Mouse (Mus musculus): ENCODE measurements around the gene Vsig8. TPM values are rescaled to one million over a fixed set of nuclear protein-coding genes. Genes with fewer than 3 reads are reported as not detected.

Gene Vsig8
- total RNA-seq, 2 experiments from 2014 or later, result not detected

DNA sequence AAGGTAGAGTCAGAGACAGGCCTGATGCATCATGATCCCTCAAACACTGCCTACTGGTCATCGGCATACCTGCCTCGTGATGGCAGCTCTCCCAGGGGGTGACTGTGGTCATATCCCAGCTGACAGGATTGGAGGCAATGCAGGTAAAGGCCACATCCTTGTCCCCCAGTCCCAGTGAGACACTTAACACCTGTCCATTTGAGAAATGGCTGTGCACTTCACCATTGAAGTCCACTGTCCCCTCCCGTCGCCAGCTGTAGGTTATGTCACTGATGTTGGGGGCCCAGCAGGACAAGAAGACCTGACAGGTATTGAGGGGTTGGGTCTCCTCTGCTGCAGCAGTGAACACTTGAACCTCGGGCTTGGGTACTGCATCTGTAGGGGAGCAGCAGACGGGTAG lies 28.5 kb downstream of the Vsig8 start:
- no peak for DNase-seq
- intact Hi-C loops (cut with DNase I), result no loop called here

DNA sequence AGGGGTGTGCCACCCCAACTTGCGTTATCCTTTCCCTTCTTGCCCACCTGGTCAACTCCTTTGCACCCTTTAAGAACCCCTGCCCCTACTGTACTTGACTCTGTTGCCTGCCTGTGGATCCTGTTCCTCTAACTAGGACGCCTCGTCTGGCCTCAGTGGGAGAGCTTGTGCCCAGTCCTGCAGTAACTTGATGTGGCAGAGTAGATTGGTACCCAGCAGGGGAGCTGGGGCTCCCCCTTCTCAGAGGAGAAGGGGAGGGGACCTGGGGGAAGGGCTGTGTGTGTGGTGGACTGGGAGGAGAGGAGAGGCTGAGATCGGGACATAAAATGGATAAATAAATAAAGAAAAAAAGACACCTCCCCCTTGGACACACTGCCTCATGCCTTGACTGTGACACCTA lies 29.3 kb downstream of the Vsig8 start:
- DNase-seq, result no peak
- intact Hi-C loops (cut with DNase I), result no loop called here

DNA sequence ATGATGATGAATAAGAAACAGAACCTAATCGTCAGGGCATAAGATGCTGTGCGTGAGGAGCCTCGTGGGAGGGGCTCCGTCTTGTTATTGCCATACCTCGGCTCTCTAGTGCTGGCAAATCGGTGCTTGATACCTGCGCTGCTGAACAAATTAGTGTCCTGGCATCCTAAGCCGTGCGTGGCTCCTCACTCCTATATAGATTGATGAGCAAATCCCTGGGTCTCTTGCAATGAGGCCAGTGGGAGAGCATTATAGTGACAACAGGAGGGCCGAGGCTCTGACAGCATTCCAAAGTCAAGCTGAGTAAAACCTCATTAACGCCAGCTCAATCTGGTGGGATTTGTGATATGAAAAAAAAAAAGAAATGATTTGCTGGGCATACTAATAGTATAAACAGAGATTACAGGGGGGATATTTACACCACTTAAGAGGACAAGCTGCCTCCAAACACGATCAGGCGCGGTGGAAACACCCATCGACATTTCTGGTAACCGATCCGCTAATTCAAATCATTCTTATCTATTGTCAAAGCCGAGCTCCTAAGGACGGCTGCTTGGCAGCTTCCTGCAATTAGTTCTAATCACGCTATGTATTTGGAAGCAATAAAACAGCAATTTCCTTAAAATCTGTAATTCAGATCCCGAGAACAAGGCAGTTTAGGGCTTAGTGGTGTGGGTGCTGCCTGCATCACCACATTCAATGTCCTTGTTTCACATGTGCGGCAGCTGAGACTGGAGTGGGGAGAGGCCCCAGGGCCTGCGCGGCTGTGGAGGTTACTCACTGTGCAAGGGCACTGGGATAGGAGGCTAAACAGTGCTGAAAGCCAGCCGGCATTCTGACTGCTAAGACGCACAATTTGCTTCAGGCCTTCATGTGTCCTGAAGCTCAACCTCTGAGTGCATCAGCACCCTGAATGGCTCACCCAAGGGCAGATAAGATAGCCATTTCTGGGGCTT lies 30.2 kb downstream of the Vsig8 start:
- intact Hi-C loops (cut with DNase I), result no loop called here
- no peak for DNase-seq

DNA sequence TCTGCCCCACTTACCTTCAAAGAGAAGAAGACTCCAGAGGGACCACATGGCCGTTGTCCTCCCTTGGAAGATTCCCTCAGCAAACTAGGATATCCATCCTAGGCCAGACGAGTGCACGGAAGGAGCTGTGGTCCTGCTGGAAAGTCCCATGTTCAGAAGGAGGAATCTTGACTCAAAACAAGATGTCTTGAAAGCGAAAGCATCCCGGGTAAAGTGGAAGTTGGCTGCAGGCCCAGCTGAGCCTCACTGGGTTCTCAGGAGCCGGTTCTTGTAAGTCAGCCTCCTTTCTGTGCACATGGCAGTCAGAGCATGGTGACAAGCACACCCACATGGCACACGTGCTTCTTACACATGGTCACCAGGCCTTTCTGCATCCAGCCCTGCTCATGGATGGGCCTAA lies 34.6 kb downstream of the Vsig8 start, which contains the start of gene Slamf8:
Gene Slamf8, minus strand, starts transcription at position 184 of the 400 bp plus-strand sequence.
- DNase-seq, result no peak
- intact Hi-C loops (cut with DNase I), result no loop called here

DNA sequence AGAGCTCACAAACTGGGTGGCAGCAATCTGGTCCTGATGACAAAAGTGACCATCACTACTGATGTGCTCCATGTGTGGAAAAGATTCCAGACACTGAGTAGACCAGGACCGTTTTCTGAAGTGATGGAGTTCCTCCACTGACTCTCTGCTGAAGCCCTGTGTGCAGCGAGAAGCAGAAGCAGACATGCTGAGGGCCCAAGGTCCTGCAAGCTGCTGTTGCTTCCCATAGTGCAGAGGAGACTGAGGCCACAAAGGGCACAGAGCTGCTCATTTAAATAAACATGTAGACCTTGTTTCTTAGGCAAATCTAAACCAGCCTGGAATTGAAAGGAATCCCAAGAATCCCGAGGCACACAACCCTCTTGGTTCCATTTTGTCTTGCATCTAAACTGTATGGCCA lies 37.6 kb downstream of the Vsig8 start:
- DNase-seq, result no peak
- intact Hi-C loops (cut with DNase I), result no loop called here

DNA sequence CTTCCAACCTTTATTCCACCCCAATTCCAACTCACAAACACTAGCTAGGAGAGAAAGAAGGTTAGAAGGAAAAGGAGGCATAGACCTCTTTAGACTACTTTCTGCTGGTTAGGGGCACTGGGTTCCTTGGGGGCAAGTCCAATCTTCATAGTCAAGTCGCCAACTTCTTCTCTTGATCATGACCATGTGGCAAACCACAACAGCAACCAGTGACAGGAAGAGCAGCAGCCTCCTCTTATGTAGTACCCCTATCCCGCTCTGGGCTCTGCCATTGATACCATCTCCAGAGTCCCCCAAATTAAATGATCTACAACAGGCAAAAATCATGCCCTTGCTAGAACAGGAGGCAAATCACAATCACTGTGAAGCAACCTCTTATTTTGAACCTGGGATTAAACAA lies 38.2 kb downstream of the Vsig8 start:
- DNase-seq, result no peak
- intact Hi-C loops (cut with DNase I), result no loop called here

DNA sequence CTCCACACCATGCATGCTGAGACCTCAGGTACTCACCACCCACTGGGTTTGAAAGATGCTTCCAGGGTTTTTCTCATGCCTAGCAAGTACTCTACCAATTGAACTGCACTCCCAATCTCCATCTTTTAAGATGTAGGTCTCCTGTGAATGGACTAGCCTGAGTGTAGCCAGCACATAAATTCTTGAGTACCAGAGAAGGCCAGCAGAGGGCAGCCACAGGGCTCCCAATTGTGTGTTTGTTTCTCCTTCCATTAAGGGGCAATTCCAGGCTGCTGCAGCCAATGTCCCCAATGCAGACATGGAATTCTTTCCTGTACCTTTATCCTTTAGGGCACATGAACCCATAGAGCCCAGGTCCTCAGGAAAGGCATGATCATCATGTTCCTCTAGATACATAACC lies 38.8 kb downstream of the Vsig8 start:
- intact Hi-C loops (cut with DNase I), result no loop called here
- DNase-seq, result peak; percentile 58

DNA sequence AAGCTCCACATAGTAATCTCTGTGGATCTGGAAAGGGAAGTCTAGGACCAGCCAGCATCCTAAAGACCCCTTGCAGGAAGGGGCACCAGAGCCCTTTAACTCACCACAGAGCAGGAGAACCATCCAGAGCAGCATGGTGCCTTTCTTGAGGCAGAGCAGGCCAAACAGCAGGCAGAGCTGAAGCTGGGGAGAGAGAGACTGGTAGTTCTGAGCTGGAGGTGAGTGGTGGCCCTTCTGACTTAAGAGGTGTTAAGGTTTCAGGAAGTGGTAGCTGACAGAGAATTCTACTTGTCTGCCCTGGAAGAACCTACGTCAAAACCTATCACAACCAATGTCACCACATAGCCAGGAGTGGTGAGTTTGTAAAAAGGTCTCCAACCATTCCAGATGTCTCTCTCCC lies 46.6 kb downstream of the Vsig8 start, which contains the start of gene Fcrl6:
Gene Fcrl6, minus strand, starts transcription at position 226 of the 400 bp plus-strand sequence.
- intact Hi-C loops (cut with DNase I), result no loop called here
- DNase-seq, result no peak

DNA sequence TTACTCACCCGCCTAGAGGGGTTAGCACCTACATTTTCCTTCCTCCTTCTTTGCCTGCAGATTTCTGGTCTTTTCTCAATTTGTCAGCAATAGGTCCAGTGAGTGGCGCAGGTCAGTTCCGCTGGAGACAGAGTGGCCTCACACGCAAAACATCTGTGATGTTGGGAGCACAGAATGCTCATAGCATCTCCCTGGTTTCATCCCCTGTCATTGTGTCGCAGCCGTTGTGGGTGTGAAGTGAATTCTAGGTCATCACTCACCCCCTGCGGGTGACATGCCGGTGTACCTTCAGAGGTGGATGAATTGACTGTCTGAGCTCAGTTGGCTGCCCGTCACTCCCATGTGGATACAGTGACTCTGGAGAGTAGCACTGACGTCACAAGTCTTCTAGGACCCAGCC lies 55.6 kb downstream of the Vsig8 start:
- intact Hi-C loops (cut with DNase I), result no loop called here
- DNase-seq, result no peak

DNA sequence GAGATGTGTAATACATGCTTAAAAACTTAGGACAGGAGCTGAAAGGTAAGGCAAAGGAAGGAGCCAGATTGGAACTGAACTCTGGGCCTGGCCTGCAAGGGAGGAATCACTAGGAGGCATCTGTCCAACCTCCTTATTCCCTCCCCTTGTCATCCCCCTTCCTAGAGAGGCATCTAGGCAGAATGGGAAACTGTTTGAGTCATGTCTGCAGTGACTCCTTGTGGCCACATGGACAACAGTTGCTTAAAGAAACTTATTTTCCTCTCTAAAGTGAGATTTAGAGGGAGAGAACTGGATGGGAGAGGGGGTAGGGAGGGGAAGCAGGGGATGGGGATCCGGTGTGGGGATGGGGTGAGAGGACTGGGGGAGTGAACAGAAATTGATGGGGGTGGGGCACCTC lies 57.0 kb downstream of the Vsig8 start:
- no peak for DNase-seq
- intact Hi-C loops (cut with DNase I), result no loop called here

Other genes starting within 250 kb of the Vsig8 start
- gene Kcnj9, start 226.6 kb upstream of the Vsig8 start, total RNA-seq (2021), result 10 to 100 TPM; 23.5 to 27.4 TPM
- 10 to 100 TPM; 20.4 to 21.3 TPM for gene Kcnj10, start 214.7 kb upstream of the Vsig8 start, total RNA-seq (2021)
- gene Pigm, start 179.4 kb upstream of the Vsig8 start, total RNA-seq (2021), result 10 to 100 TPM; 11.1 TPM
- under 1 TPM in 1 of 2 experiments, not detected in 1; 0.26 TPM for gene Slamf9, start 80.6 kb upstream of the Vsig8 start, total RNA-seq (2021)
- gene Igsf9, start 74.2 kb upstream of the Vsig8 start, total RNA-seq (2021), result 10 to 100 TPM; 57.2 to 67.9 TPM
- 10 to 100 TPM; 22.8 to 29.5 TPM for gene Tagln2, start 55.9 kb upstream of the Vsig8 start, total RNA-seq (2021)
- gene Cfap45, start 35.1 kb upstream of the Vsig8 start, total RNA-seq (2021), result 1 to 10 TPM; 2.3 to 2.5 TPM
- not detected for gene Slamf8, start 34.6 kb downstream of the Vsig8 start, total RNA-seq (2021)
- not detected for gene Fcrl6, start 46.6 kb downstream of the Vsig8 start, total RNA-seq (2021)
- gene Dusp23, start 77.0 kb downstream of the Vsig8 start, total RNA-seq (2021), result 1 to 10 TPM; 5.8 to 6.9 TPM
- not detected for gene Crp, start 142.1 kb downstream of the Vsig8 start, total RNA-seq (2021)